Mouse (Mus musculus): Measurements from ENCODE around the gene Ski. TPM values are rescaled to one million over a fixed set of nuclear protein-coding genes. Genes with fewer than 3 reads are reported as not detected.

The Ski gene
- polyA plus RNA-seq, 2 experiments: 2.4 to 4.5 TPM

GRCm38 (mm10) chr4:155206498-155206897, 15.9 kb downstream of the Ski start:
- no peak overlapping the region for H3K27ac ChIP-seq
- no peaks in the 10 kb centered on the region for H3K36me3 ChIP-seq (replicated peaks; ENCODE audit: control insufficient read depth, insufficient read depth, low read depth)
- DNase-seq (ENCODE audit: low read depth in 3 of 3, low spot score in 3 of 3): no peak
- H3K4me2 ChIP-seq (ENCODE audit: low read depth): no peak overlapping the region
- H3K4me3 ChIP-seq (ENCODE audit: insufficient read depth in 1 of 2, low read depth in 2 of 2, low read length in 2 of 2): no peak overlapping the region
- no peaks in the 10 kb centered on the region for H3K9me3 ChIP-seq (ENCODE audit: control insufficient read depth, low read length)
- H3K4me1 ChIP-seq (replicated peaks; ENCODE audit: control insufficient read depth in 2 of 2, insufficient read depth in 2 of 2, low read length in 1 of 2): peaks cover 0 to 45% of the 10 kb centered on the region in 2 experiments; a peak in 2 of 4 replicates
- TF ChIP-seq EP300 (IDR thresholded peaks at IDR 0.05; ENCODE audit: low read depth): no peak
- no peak for TF ChIP-seq CTCF (IDR thresholded peaks at IDR 0.05; ENCODE audit: low read depth)
- no peak for ATAC-seq (ENCODE audit: insufficient read depth)
- no peak overlapping the region for H3K9ac ChIP-seq (replicated peaks)
- H3K27me3 ChIP-seq (ENCODE audit: control insufficient read depth, insufficient read depth, low read length): no peaks in the 10 kb centered on the region
- WGBS (ENCODE audit: insufficient replicate concordance): 60% methylated on average over 6 of the region's 8 CpGs

DNA sequence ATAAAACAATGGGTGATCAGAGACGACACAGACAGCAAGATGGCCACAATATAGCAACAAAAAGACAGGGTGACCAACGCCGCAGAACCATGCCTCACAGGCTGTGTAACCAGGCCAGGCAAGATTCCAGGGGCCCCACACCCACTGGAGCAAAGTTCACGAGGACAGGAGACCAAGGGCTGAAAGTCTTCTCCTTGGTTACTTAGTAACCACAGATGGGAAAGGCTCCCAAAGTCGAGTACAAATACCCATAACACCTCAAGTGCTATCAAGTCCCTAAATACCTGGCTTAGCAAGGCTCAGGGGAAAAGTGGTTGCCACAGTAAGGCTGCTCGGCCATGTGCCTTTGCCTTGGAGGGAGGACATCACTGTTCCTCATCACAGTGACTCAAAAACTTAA, 16.5 kb downstream of the Ski start:
- Histone ChIP-seq H3K36me3 (replicated peaks; ENCODE audit: control insufficient read depth, insufficient read depth, low read depth) (no peaks in the 10 kb centered on the region), H3K27ac (no peak overlapping the region), H3K9ac (replicated peaks) (no peak overlapping the region), H3K27me3 (ENCODE audit: control insufficient read depth, insufficient read depth, low read length) (no peaks in the 10 kb centered on the region), H3K4me2 (ENCODE audit: low read depth) (no peak overlapping the region), H3K4me1 (replicated peaks; ENCODE audit: control insufficient read depth in 2 of 2, insufficient read depth in 2 of 2, low read length in 1 of 2) (peaks cover 3 to 51% of the 10 kb centered on the region in 2 experiments; a peak in 3 of 4 replicates), H3K4me3 (ENCODE audit: insufficient read depth in 1 of 2, low read depth in 2 of 2, low read length in 2 of 2) (no peak overlapping the region), H3K9me3 (ENCODE audit: control insufficient read depth, low read length) (no peaks in the 10 kb centered on the region)
- TF ChIP-seq EP300 (IDR thresholded peaks at IDR 0.05; ENCODE audit: low read depth): no peak
- no peak for TF ChIP-seq CTCF (IDR thresholded peaks at IDR 0.05; ENCODE audit: low read depth)
- ATAC-seq (ENCODE audit: insufficient read depth): peak; percentile 29; the same call in 1 of the 2 replicates
- DNase-seq (ENCODE audit: low read depth in 3 of 3, low spot score in 3 of 3): no peak
- 49% methylated on average over 6 of the region's 6 CpGs for WGBS (ENCODE audit: insufficient replicate concordance)

DNA sequence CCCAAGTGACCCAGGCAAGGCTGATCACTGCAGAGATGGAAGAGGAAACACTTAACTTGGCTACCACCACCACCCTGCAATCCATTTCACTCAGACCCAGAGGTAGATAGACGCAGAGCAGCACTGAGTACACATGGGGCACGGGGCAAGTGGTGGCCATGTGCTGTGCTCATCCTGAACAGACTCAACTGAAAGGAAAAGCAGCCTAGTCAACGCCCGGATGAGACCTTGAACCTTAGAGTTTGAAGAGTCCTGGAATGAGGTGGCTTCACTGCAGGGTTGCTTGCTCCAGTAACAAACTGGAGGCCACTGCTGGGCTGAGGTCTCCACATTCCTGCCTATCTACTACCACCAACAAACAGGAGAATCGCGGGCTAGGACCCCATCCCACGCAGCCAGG, 20.6 kb downstream of the Ski start:
- ATAC-seq (ENCODE audit: insufficient read depth): no peak

GRCm38 (mm10) chr4:155200861-155201390, 21.5 kb downstream of the Ski start:
- Histone ChIP-seq H3K4me3 (ENCODE audit: insufficient read depth in 1 of 2, low read depth in 2 of 2, low read length in 2 of 2) (no peak overlapping the region), H3K9me3 (ENCODE audit: control insufficient read depth, low read length) (no peaks in the 10 kb centered on the region), H3K27ac (no peak overlapping the region), H3K4me2 (ENCODE audit: low read depth) (no peak overlapping the region), H3K4me1 (replicated peaks; ENCODE audit: control insufficient read depth in 2 of 2, insufficient read depth in 2 of 2, low read length in 1 of 2) (peaks cover 7 to 41% of the 10 kb centered on the region in 2 experiments; a peak in 3 of 4 replicates), H3K9ac (replicated peaks) (no peak overlapping the region), H3K27me3 (ENCODE audit: control insufficient read depth, insufficient read depth, low read length) (no peaks in the 10 kb centered on the region), H3K36me3 (replicated peaks; ENCODE audit: control insufficient read depth, insufficient read depth, low read depth) (no peaks in the 10 kb centered on the region)
- no peak for TF ChIP-seq EP300 (IDR thresholded peaks at IDR 0.05; ENCODE audit: low read depth)
- no peak for TF ChIP-seq CTCF (IDR thresholded peaks at IDR 0.05; ENCODE audit: low read depth)
- DNase-seq (ENCODE audit: low read depth in 3 of 3, low spot score in 3 of 3): no peak
- WGBS (ENCODE audit: insufficient replicate concordance): 28% methylated on average over 3 of the region's 3 CpGs
- ATAC-seq (ENCODE audit: insufficient read depth): no peak

More for the DNA sequence above, 20.6 kb downstream of the Ski start:
- Histone ChIP-seq H3K4me2 (ENCODE audit: low read depth) (no peak overlapping the region), H3K27me3 (ENCODE audit: control insufficient read depth, insufficient read depth, low read length) (no peaks in the 10 kb centered on the region), H3K4me3 (ENCODE audit: insufficient read depth in 1 of 2, low read depth in 2 of 2, low read length in 2 of 2) (no peak overlapping the region), H3K27ac (no peak overlapping the region), H3K9ac (replicated peaks) (no peak overlapping the region), H3K9me3 (ENCODE audit: control insufficient read depth, low read length) (no peaks in the 10 kb centered on the region), H3K36me3 (replicated peaks; ENCODE audit: control insufficient read depth, insufficient read depth, low read depth) (no peaks in the 10 kb centered on the region), H3K4me1 (replicated peaks; ENCODE audit: control insufficient read depth in 2 of 2, insufficient read depth in 2 of 2, low read length in 1 of 2) (peaks cover 7 to 47% of the 10 kb centered on the region in 2 experiments; a peak in 3 of 4 replicates)
- DNase-seq (ENCODE audit: low read depth in 3 of 3, low spot score in 3 of 3): no peak
- TF ChIP-seq CTCF (IDR thresholded peaks at IDR 0.05; ENCODE audit: low read depth): no peak
- TF ChIP-seq EP300 (IDR thresholded peaks at IDR 0.05; ENCODE audit: low read depth): no peak
- WGBS (ENCODE audit: insufficient replicate concordance): 70% methylated on average over 7 of the region's 7 CpGs

GRCm38 (mm10) chr4:155197726-155198125, 24.7 kb downstream of the Ski start:
- peaks cover 7 to 30% of the 10 kb centered on the region in 2 experiments; a peak in 3 of 4 replicates for H3K4me1 ChIP-seq (replicated peaks; ENCODE audit: control insufficient read depth in 2 of 2, insufficient read depth in 2 of 2, low read length in 1 of 2)
- 51% methylated on average over 6 of the region's 6 CpGs for WGBS (ENCODE audit: insufficient replicate concordance)
- H3K27me3 ChIP-seq (ENCODE audit: control insufficient read depth, insufficient read depth, low read length): no peaks in the 10 kb centered on the region
- no peak overlapping the region for H3K27ac ChIP-seq
- DNase-seq (ENCODE audit: low read depth in 3 of 3, low spot score in 3 of 3) (no peak), ATAC-seq (ENCODE audit: insufficient read depth) (no peak)
- TF ChIP-seq CTCF (IDR thresholded peaks at IDR 0.05; ENCODE audit: low read depth): no peak
- TF ChIP-seq EP300 (IDR thresholded peaks at IDR 0.05; ENCODE audit: low read depth): no peak
- no peak overlapping the region for H3K9ac ChIP-seq (replicated peaks)
- H3K4me2 ChIP-seq (ENCODE audit: low read depth): no peak overlapping the region
- no peaks in the 10 kb centered on the region for H3K9me3 ChIP-seq (ENCODE audit: control insufficient read depth, low read length)
- H3K36me3 ChIP-seq (replicated peaks; ENCODE audit: control insufficient read depth, insufficient read depth, low read depth): no peaks in the 10 kb centered on the region
- H3K4me3 ChIP-seq (ENCODE audit: insufficient read depth in 1 of 2, low read depth in 2 of 2, low read length in 2 of 2): no peak overlapping the region

Measured in liver, embryonic 14.5 days (tissue).